Mouse (Mus musculus): ENCODE results near the gene Ephb2. TPM values are rescaled to one million over a fixed set of nuclear protein-coding genes. Genes with fewer than 3 reads are reported as not detected.
A peak's percentile ranks its signal among the peaks of the same experiment; 100 is the strongest.

Ephb2 gene
- polyA plus RNA-seq, 1 experiment from 2014 or later, result 3.3 TPM

DNA sequence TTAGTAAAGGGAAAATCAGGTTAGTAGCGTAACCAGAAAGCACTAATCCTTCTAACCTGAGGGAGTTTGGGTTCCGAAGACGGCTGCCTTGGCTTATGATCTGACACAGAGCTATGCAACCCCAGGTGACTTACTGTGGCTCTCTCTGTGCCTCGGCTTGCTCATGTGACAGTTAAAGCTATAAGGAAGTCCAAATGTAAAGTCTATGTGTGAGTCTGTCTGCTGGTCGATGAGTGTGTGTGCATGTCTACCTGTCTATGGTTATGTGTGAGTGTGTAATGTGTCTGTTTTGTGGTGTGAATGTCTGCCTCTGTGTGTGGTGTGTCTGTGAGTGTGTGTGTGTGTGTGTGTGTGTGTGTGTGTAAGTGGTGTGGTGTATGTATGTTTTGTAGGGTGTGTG, 33.8 kb downstream of the Ephb2 start:
- DNase-seq (ENCODE audit: low spot score), result no peak

DNA sequence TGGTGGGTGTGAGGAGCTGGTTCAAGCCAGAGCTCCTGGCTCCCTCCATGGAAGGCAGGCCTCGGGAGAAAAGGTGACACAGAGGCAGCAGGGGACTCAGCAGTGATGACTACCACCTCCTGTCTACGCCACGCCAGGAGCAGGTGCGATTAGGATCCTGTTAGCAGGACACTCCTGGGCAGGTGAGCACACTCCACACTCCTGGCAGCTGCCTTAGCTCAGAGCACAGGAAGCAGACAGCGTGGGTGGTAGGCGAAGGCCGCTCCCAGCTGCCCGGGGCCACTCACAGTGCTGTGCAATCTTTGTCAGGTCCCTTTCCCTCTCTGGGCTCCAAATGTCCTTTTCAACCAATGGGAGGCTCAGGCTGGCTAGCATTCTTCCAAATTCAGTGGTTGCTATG, 34.3 kb downstream of the Ephb2 start:
- peak; percentile 33 for DNase-seq (ENCODE audit: low spot score)

DNA sequence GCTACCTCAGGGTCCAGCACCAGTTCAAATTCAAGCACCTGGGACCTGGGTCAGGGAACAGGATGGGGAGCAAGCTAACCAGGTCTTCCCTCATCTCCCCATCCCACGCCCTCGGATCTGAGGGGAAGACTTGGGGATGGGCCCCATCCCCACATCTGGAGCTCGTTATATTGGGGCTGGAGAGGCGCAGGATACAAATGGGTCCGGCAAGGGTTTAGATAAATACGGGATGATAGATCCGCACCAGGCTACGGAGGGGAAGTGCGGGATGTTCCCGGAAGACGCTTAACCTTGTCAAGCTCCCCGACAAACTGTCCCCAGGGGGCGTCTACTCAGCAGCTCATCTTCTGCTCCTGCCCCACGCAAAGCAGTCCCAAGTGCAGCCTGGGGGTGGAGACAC, 35.4 kb downstream of the Ephb2 start:
- DNase-seq (ENCODE audit: low spot score), result no peak

DNA sequence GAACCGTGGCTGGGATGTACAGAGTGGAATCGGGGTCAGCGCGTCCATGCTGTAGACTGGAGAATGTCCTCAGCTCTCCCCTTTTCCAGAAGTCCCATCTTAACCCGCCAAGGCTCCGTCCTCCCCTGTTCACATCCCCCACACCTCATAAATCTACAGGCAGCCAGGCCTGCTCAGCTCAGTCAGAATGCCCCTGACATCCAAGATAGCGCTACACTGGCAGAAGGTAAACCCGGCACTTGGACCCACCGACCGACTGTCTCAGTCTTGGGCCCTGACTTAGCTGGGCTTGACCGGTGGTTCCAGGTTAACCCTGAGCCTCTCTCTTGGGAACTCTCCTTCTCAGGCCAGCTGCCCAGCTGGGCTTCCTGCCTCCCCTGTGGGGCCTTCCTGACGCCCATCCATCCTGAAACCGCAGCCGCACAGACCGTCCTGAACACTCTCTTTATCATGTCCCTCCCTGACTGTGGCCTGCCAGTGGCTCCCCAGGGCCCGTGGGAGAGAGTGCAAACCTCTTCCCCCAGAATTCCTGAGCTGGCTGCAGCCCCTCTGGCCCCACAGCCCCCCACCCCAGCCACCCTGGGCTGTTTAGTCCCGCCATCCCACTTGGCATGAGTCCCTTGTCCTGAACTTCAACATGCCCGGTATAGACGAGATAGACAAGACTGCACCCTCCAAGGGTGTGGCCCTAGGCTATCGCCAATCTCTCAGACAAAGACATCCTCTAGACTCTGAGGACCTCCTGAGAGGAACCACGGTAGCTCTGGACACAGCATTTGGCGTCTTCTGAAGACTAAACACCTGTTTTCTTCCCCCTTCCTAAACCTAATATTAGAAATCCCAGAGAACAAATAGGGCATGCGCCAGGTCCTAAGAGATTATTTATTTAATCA, 37.9 kb downstream of the Ephb2 start:
- no peak for DNase-seq (ENCODE audit: low spot score)

DNA sequence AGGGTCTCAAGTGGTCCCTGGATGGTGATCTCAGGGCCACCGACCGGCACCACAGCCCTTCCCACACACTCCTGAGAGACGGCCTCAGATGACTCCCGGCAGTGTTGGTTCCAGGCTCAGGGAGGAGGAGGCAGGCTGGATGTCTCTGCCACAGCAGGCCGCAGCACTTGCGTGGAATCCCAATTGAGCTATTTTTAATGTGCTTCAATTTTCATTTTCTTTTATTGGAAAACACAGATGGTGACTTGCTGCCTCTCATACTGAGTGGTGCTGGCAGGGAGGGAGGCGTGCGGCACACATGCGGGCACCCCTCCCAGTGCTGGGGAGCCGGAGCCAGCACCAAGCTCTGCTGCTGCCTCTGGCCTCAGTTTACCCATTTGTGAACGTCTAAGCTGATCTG, 42.5 kb downstream of the Ephb2 start:
- no peak for DNase-seq (ENCODE audit: low spot score)

DNA sequence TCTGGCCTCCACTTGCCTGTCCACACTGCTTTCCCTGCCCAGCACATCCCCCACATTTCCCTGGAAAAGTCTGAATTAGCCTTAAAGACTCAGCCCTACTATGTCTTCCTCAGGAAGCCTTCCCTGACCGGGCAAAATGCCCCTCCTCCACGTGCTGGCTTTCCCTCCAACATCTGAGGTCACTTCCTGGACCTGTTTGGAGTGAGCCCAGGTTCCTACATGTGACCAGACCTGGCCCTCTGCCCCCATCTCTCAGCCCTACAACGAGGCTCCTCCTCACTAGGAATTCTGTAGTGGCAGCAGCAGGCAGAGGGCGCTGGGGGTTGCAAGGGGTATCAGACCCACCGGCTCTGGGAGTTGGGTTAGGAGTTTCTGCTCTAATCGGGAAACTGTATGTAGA, 46.0 kb downstream of the Ephb2 start:
- DNase-seq (ENCODE audit: low spot score), result no peak

DNA sequence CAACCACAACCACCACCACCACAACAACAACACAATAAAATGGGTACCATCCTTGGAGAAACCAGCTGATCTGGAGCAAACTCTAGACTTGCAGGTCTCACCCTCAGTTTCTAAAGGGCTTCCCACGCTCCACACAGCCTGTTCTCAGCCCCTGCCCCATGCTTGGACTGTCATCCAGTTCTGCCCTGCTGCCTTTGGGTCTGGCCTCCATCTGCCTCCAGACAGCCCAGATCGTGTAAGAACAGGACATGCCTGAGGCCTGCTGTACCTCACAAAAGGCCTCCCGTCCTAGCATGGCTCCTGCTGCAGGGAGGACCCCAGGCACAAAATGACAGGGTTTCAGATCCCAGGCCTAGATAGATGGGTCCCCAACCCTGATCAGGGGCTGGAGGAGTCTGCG, 48.4 kb downstream of the Ephb2 start:
- no peak for DNase-seq (ENCODE audit: low spot score)

DNA sequence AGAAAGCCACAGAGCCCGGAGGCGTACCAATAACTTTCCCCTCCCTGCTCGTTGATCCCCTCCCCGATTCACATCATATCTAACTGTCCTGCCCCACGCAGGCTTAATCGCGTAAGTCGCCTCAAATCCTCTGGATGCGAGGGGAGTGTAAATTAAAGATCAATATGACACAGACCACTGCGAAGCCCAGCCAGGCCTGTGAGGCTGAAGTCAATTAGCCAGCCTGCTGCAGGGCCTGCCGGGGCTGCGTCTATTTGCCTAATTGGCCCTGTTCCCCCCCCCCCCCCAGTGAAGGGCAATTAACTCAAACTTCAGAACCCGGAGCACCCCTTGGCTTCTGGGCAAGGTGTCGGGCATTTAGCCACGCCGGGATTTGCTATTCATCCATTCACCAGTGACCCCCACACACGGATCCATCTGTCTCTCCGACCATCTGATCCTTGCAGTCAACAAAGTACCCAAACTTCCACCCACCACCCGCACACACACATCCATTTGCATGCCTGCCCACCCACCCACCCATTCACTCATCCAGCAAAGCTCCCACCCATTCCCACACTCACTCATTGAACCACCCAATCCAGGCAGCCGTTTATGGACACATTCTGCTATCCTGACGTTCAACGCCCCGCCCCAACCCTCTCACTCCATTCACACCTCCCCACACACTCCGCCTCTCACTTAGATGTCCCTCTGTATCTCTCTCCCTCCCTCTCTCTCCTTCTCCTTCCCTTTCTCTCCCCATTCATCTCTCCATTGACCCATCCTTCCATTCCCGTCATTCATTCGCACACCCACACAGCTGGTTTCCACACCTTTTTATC, 49.1 kb downstream of the Ephb2 start:
- DNase-seq (ENCODE audit: low spot score), result no peak

DNA sequence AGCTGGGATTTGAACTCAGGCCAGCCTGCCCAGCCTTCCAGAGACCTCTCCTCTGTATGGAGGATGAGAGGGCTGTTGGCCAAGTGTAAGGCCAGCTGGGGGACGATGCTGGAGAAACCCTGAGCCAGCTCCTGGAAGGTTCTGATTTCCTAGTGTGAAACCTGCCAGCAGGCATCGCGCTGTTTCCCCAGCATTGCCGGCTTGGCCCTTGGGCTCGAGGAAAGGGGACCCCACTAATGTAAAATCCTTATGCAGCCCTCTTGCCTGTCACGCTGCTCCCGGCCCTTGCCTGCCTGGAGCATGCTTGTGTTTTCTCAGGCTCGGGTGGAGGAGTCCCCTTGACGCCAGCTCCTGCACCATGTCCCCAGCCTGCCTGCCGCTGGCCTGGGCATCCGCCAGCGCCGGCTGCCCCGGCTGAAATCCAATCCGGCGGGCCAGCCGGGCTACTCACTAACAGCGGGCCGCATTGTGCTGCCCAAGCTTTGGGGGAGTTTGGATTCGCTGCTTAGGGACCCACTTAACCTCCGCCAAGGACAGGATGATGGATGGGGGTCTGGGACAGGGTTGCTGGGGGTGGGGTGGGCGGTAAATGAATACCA, 52.1 kb downstream of the Ephb2 start:
- DNase-seq (ENCODE audit: low spot score), result no peak

DNA sequence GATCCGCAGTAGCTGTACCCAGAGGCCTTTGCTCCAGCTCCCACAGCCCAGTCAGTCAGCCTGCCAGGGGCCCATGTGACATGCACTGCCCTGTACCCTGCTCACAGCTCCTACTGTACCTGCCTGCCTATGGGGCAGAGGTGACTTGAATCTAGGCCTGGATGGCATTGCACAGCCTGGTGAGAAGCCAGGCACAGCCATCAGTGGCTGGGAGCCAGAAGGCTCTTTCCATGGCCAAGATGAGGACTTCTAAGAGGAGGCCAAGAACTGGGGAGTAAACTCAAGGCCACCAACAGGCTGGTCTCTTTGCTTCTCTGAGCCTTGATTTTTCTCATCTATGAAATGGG, 53.2 kb downstream of the Ephb2 start:
- DNase-seq (ENCODE audit: low spot score), result no peak

DNA sequence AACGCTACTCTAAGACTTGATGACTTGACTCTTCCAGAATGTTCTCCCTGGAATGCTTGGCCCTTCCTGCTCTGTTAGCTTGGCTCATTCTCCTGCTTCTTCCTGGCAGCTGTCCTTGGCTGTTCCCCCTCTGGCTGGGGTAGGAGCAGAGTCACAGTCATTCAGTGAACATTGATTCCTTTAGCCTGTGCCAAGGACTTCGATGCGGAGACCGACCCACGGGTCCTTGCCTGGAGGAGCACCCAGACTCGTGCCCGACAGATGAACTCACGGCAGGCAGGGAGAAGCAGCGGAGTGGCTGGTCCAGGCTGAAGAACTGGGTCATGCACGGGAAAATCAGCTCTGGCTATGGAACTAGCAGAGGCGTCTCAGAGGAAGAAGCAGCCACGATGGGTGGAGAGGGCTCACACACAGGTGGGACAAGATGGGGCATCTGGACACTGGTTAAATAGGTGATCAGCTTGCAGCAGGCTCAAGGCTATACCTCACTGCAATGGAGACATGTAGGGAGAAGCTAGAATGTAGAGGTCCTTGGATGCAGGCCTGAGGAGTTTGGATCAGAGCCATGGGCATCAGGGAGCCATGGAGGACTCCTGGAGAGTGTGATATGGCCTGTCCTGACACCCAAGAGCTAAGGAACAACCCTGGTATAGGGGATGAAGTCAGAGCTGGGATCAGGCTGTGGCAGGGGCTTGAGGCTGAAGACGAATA, 53.8 kb downstream of the Ephb2 start:
- DNase-seq (ENCODE audit: low spot score), result no peak

DNA sequence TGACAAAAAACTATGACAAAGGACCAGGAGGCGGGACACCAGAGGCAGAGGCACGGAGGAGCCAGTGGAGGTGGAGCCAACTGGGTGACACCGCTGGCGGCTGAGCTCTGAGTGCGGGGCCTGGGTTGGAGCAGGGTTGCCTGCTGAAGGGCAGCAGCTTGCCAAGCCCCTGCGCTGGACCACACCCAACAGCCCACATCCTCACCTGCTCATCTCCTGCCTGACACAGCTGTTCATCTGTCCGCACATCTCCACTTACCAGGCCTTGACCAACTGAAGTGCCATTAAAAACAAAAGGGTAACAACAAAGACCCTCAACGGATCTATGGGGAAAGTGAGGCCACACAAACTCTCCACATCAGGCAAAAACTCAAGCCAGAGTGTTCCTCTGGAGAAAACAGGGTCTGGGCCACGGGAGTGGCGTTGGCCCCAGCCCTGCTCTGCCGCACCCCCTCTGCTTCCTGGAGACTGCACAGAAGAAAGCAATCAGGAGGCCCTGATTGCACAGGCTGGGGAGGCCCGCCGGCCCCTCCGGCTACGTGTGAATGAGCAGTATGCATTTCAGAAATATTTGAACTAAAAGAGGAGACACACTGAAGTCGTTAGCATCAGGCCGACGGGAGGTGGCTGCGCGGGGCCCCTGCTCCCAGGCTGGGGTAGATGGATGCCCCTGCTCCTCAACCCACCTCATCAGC, 55.4 kb downstream of the Ephb2 start:
- DNase-seq (ENCODE audit: low spot score), result no peak

DNA sequence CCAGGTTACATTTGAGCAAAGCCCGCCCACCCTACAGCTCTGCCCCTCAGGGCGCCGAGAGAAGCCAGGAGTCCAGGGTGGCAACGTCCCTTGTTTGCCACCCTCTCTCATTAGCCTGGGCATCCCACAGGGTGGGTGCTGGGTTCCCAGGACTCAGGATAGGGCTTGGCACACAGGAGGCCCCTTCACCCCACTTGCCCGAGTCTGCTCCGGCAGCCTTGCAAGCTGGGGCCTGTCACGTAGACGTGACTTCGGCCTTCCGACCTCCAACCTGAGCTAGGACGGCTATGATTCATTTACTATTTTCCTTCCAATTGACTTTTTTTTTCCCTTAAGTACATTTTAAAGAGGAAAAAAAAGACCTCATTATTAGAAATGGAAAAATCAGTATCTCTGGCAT, 56.6 kb downstream of the Ephb2 start:
- no peak for DNase-seq (ENCODE audit: low spot score)

DNA sequence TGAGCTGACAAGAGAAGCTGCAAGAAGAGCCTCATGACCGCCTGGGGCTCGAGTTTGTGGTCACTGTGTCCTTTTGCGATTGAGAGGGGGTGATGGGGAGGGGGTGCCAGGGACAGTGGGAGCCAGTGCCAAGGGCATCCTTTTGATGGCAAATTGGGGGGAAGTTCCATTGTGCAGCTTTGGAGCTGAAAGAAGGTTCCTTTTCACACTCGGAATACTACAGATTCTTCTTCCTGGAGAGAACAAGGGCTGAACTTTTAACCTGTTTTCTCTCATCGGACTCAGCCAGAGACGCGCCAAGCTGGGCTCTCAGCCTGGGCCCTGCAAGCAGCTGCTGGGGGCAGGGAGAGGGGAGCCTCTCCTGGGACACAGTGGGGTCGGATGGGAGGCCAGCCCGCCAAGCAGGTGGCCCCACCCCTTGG, 59.3 kb downstream of the Ephb2 start:
- no peak for DNase-seq (ENCODE audit: low spot score)

DNA sequence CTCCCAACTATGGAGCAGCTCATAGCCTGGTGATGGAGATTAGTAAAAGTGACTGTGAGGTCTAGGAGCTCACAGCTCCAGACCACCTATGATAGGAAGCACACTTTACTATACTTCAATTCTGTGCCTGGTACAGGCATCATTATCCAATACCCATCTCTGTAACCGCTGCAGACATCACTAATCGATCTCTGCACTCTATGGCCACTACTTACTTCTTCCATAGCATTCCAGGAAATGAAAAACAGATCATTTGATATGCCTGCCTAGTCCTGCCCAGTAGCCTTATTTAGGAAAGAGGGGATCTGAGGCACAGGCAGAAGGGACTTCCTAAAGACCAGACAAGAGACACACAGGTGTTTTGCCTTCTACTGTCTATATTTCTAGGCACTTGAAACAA, 59.9 kb downstream of the Ephb2 start:
- DNase-seq (ENCODE audit: low spot score), result no peak

DNA sequence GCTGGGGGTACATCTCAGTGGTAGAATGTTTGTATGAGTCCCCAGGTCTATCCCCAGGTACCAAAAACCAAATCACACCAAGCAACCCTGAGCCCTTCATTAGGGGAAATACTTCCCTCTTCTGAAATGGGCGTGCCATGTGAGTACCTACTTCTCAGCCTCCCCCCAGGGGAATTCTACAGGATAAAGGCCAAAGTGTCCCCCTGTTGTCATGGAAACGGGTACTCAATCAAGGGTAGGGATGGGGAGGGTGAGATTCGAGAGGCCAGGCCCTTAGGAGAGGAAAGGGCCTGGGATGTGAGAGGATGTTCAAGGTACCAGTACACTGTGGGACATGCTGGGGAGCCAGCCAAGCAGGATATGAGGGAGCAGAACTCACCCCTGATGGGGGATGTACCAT, 61.6 kb downstream of the Ephb2 start:
- DNase-seq (ENCODE audit: low spot score), result no peak

DNA sequence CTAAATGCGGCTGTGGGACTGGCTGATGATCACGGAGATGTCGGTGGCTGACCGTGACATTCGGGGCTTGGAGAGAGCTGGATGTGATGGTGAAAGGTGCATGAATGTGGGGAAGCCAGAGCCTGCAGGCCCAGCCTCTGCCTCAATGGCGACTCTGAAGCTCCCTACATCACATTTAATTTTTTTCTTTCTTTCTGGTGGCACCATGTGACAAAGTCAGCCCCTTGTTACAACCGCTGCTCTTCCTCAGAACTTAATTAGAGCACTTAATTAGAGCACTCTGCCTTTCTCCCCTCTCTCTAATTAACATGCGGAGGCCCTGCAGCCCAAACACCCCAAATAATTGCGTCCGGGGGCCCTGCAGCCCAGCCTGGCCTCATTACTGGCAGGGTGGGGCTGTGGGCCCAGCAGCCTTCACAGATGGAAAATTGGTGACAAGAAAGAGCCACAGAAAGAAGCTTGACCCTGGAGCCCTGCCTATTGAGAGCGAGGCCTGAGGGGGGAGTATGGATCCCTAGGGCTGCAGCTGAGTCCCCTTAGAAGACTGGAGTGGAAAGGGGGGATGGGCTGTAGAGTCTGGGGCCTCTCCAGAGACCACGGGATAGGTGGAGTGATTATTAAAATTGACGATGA, 62.7 kb downstream of the Ephb2 start:
- DNase-seq (ENCODE audit: low spot score), result no peak

DNA sequence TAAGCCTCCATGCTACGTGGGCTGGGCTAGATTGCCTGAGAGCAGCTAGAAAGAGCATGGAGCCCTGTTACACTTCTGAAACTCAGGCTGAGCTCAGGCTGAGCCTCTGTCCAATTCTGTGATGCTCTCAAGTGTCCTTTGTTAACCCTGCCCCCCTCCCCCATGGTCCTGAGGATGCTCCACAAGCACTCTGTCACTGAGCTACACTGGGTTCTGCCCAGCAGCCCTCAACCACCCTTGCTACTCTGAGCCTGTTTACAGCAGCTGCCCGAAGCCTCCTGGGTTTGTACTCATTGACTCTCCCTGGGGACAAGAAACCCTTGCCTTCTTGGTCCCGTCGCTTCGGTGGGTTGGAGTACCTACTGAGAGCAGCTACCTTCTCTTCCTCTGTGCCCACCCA, 63.5 kb downstream of the Ephb2 start:
- no peak for DNase-seq (ENCODE audit: low spot score)

DNA sequence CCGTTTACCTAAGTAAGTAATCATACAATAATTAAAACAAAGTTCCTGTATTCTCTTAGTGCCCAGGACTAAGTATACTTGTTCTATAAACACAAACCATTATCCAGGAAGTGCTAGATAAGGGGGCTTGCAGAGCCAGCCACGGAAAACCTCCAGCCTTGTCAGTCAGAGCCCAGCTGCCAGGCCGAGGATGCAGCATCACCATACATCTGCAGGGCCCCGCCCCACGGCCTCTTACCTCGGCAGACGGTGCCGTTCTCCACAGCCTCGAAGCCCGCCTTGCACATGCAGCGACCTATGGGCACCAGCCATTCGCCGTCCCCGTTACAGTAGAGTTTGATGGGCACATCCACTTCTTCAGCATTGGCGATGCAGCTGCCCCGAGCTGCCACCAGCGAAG, 65.1 kb downstream of the Ephb2 start:
- DNase-seq (ENCODE audit: low spot score), result no peak

DNA sequence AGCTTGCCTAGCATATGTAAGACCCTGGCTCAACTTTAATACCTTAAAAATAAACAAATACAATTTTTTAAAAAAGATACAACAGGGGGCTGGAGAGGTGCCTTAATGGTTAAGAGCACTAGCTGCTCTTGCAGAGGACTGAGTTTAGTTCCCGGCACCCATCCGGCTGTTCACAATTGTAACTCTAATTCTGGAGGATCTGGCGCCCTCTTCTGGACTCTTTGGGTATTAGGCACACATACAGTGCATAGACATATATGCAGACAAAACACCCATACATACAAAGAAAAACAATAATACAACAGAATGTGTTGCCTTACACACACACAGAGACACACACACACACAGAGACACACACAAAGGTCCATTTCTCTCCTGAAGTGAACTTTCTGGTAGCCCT, 67.3 kb downstream of the Ephb2 start:
- DNase-seq (ENCODE audit: low spot score), result no peak

DNA sequence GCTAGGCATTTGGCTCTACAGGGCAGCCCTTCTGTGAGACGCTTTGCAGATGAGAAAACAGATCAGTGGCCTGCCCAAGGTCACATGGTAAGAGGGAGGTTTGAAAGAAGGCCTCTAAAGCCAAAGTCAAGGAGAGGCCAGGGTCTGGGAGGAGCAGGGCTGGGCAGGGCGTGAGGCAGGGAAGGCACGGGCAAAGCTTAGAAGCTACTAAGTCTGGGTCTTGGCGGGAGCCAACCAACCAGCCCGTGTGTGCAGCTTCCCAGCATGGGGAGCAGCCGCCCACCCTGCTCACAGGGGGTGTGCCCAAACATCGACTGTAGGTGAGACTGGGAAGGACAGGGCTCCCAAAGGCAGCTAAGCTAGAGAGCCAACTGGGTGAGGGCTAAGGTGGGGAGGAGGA, 70.7 kb downstream of the Ephb2 start:
- no peak for DNase-seq (ENCODE audit: low spot score)
